Mouse (Mus musculus) MEL (cell line): ENCODE measurements around the gene Chd6. TPM values are rescaled to one million over a fixed set of nuclear protein-coding genes. Genes with fewer than 3 reads are reported as not detected.

Source experiments
- DNase-seq: peaks from one replicate; pipeline ENCODE4 v3.0.0; 2011; ENCODE audit warnings: low read depth, low spot score
- H3K27ac ChIP-seq: 2 replicates; pipeline ENCODE4 v1.5.1; 2012; ENCODE audit warnings: low read depth, mild to moderate bottlenecking, control low read depth, low read length, moderate library complexity; ENCODE audit not compliant: control insufficient read depth
- H3K27me3 ChIP-seq, 2 experiments: fragments of 150-350 bp in 1 of 2; sonication (generic) in 1 of 2; 2 replicates each; pipeline ENCODE4 v1.6.1; 2012; ENCODE audit warnings: low read length in 2 of 2, mild to moderate bottlenecking in 2 of 2, improper control_type of control experiment in 1 of 2, moderate library complexity in 1 of 2; ENCODE audit not compliant: insufficient read depth in 2 of 2, control insufficient read depth in 1 of 2
- H3K36me3 ChIP-seq, 2 experiments: 2 replicates each; pipeline ENCODE4 v1.6.1; 2012 to 2014; ENCODE audit warnings: low read length in 2 of 2, improper control_type of control experiment in 1 of 2, inconsistent platforms in 1 of 2, mild to moderate bottlenecking in 1 of 2; ENCODE audit not compliant: insufficient read depth in 2 of 2, control insufficient read depth in 1 of 2
- H3K4me1 ChIP-seq, 2 experiments: fragments of 150-350 bp in 1 of 2; sonication (generic) in 1 of 2; 2 replicates each; pipeline ENCODE4 v1.6.1; 2012; ENCODE audit warnings: low read length in 2 of 2, improper control_type of control experiment in 1 of 2, mild to moderate bottlenecking in 1 of 2; ENCODE audit not compliant: insufficient read depth in 2 of 2, control insufficient read depth in 1 of 2
- H3K4me3 ChIP-seq, 2 experiments: fragments of 150-350 bp in 1 of 2; sonication (generic) in 1 of 2; 2 replicates each; pipeline ENCODE4 v1.5.1; 2012; ENCODE audit warnings: low read depth in 2 of 2, low read length in 2 of 2, mild to moderate bottlenecking in 2 of 2, moderate library complexity in 2 of 2, control low read depth in 1 of 2, improper control_type of control experiment in 1 of 2; ENCODE audit not compliant: control insufficient read depth in 1 of 2, insufficient read depth in 1 of 2
- H3K79me2 ChIP-seq: 2 replicates; pipeline ENCODE4 v1.6.1; 2012; ENCODE audit warnings: mild to moderate bottlenecking, low read length, moderate library complexity; ENCODE audit not compliant: control insufficient read depth, poor library complexity, insufficient read depth
- H3K9ac ChIP-seq: 2 replicates; pipeline ENCODE4 v1.6.1; 2012; ENCODE audit warnings: low read depth, mild to moderate bottlenecking, control low read depth, low read length, moderate library complexity; ENCODE audit not compliant: control insufficient read depth, poor library complexity, severe bottlenecking
- H3K9me3 ChIP-seq: fragments of 150-350 bp; sonication (generic); replicated peaks from 2 replicates; pipeline ENCODE4 v1.6.1; 2012; ENCODE audit warnings: mild to moderate bottlenecking, low read length, improper control_type of control experiment, moderate library complexity; ENCODE audit not compliant: insufficient read depth
- BHLHE40 ChIP-seq: IDR thresholded peaks from 2 replicates; pipeline ENCODE4 v1.6.1; 2012; ENCODE audit warnings: low read depth, mild to moderate bottlenecking, inconsistent platforms, low read length, improper control_type of control experiment, borderline replicate concordance
- CHD1 ChIP-seq: IDR thresholded peaks from 2 replicates; pipeline ENCODE4 v1.6.1; 2012; ENCODE audit warnings: low read depth, mild to moderate bottlenecking, inconsistent platforms, low read length, improper control_type of control experiment
- CHD2 ChIP-seq: IDR thresholded peaks from 2 replicates; pipeline ENCODE4 v1.6.1; 2011; ENCODE audit warnings: low read length, improper control_type of control experiment
- E2F4 ChIP-seq: IDR thresholded peaks from 2 replicates; pipeline ENCODE4 v1.6.1; 2011; ENCODE audit warnings: low read depth, low read length, improper control_type of control experiment, borderline replicate concordance
- EP300 ChIP-seq, 2 experiments: IDR thresholded peaks; 2 replicates each; pipeline ENCODE4 v1.6.1; 2011; ENCODE audit warnings: improper control_type of control experiment in 2 of 2, low read length in 2 of 2, low read depth in 1 of 2, mild to moderate bottlenecking in 1 of 2
- GABPA ChIP-seq: IDR thresholded peaks from 2 replicates; pipeline ENCODE4 v1.6.1; 2012; ENCODE audit warnings: low read depth, mild to moderate bottlenecking, inconsistent platforms, low read length, improper control_type of control experiment, moderate library complexity
- JUND ChIP-seq: IDR thresholded peaks from 2 replicates; pipeline ENCODE4 v1.6.1; 2011; ENCODE audit warnings: low read depth, mild to moderate bottlenecking, improper control_type of control experiment, low read length
- MEF2A ChIP-seq: IDR thresholded peaks from 2 replicates; pipeline ENCODE4 v1.6.1; 2014; ENCODE audit warnings: low read depth, mild to moderate bottlenecking, inconsistent platforms, low read length, improper control_type of control experiment; ENCODE audit not compliant: poor library complexity, insufficient replicate concordance, severe bottlenecking; ENCODE audit errors: extremely low read depth
- MYC ChIP-seq: IDR thresholded peaks from 2 replicates; pipeline ENCODE4 v1.6.1; 2011; ENCODE audit warnings: low read depth, mild to moderate bottlenecking, low read length, improper control_type of control experiment, moderate library complexity
- NELFE ChIP-seq: IDR thresholded peaks from 2 replicates; pipeline ENCODE4 v1.6.1; 2011; ENCODE audit warnings: low read depth, low read length, improper control_type of control experiment
- POLR2A ChIP-seq, 2 experiments: IDR thresholded peaks; 2 replicates each; pipeline ENCODE4 v1.6.1; 2011 to 2012; ENCODE audit warnings: low read length in 2 of 2, mild to moderate bottlenecking in 2 of 2, control low read depth in 1 of 2, improper control_type of control experiment in 1 of 2, low read depth in 1 of 2, moderate library complexity in 1 of 2; ENCODE audit not compliant: control insufficient read depth in 1 of 2, insufficient read depth in 1 of 2, poor library complexity in 1 of 2
- POLR2AphosphoS2 ChIP-seq: IDR thresholded peaks from 2 replicates; pipeline ENCODE4 v1.6.1; 2011; ENCODE audit warnings: low read length, improper control_type of control experiment
- POLR2AphosphoS5 ChIP-seq: IDR thresholded peaks from 2 replicates; pipeline ENCODE4 v1.6.1; 2012; ENCODE audit warnings: low read depth, borderline replicate concordance, mild to moderate bottlenecking, inconsistent platforms, low read length, moderate library complexity, mixed read lengths
- RAD21 ChIP-seq: IDR thresholded peaks from 2 replicates; pipeline ENCODE4 v1.6.1; 2011; ENCODE audit warnings: mild to moderate bottlenecking, low read depth, low read length, improper control_type of control experiment
- RCOR1 ChIP-seq: IDR thresholded peaks from 2 replicates; pipeline ENCODE4 v1.6.1; 2012; ENCODE audit warnings: low read depth, mild to moderate bottlenecking, inconsistent platforms, low read length, improper control_type of control experiment
- SIN3A ChIP-seq: IDR thresholded peaks from 2 replicates; pipeline ENCODE4 v1.6.1; 2012; ENCODE audit warnings: low read length, improper control_type of control experiment, inconsistent platforms
- SMC3 ChIP-seq: IDR thresholded peaks from 2 replicates; pipeline ENCODE4 v1.6.1; 2011; ENCODE audit warnings: low read depth, low read length, improper control_type of control experiment
- USF2 ChIP-seq, 2 experiments: IDR thresholded peaks; 2 replicates each; pipeline ENCODE4 v1.6.1; 2011 to 2012; ENCODE audit warnings: improper control_type of control experiment in 2 of 2, low read length in 2 of 2, borderline replicate concordance in 1 of 2, inconsistent platforms in 1 of 2, low read depth in 1 of 2, mild to moderate bottlenecking in 1 of 2; ENCODE audit not compliant: insufficient read depth in 1 of 2
- ZC3H11A ChIP-seq: IDR thresholded peaks from 2 replicates; pipeline ENCODE4 v1.6.1; 2012; ENCODE audit warnings: low read depth, mild to moderate bottlenecking, inconsistent platforms, low read length, improper control_type of control experiment
- ZMIZ1 ChIP-seq: IDR thresholded peaks from 2 replicates; pipeline ENCODE4 v1.6.1; 2012; ENCODE audit warnings: low read depth, mild to moderate bottlenecking, inconsistent platforms, low read length, improper control_type of control experiment, moderate library complexity
- ZNF384 ChIP-seq: IDR thresholded peaks from 2 replicates; pipeline ENCODE4 v1.6.1; 2012; ENCODE audit warnings: low read depth, mild to moderate bottlenecking, inconsistent platforms, low read length, improper control_type of control experiment
- polyA plus RNA-seq, 2 experiments: library from polyadenylated mRNA; stranded (reverse) in 1 of 2; unstranded in 1 of 2; fragments of >175 nt in 1 of 2; fragments of >200 nt in 1 of 2; gene quantifications; 2 replicates each; pipeline versions ENCODE4 v1.2.1 to v1.2.4; 2012; ENCODE audit warnings: low replicate concordance in 2 of 2, low read depth in 1 of 2; ENCODE audit not compliant: insufficient read length in 2 of 2, insufficient read depth in 1 of 2, missing spikeins in 1 of 2
- total RNA-seq: library from RNA; depleted of rRNA; stranded (reverse); fragments of 300-350 nt; gene quantifications from 2 replicates; pipeline ENCODE4 v1.2.3, GENCODE M21; 2012

The Chd6 gene
- total and polyA plus RNA-seq, 3 experiments, result 9.7 to 200 (median 15.4) TPM

DNA sequence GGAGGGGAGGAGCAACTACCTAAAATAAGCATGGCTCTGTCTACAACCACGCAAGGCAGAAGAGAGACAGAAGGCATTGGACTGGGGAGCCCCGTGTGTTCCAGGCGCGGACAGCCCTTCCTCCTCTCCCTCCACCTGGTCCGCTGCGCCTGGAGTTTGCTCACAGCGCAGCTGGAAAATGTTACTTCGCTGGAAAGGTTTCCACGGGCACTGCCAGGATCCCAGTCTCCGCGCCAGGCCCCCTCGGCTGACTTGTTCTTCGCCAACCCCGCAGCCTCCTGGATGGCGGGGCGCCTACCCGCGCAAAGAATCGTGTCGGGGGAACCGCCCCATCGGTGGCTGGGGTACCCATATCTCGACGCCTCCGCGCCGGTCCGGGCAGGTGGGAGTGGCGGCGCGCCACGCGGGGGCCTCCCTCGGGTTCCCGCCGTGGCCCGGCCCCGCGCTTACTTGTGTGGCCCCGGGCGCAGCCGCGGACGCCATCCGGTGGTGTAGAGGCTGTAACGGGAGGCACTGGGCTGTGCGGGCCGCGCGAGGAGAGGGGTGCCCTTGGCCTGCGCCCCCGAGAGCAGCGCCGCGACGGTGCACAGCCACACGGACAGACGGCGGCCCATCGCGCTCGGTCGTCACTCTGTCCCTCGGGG is 197.2 kb downstream of the Chd6 start:
- Histone ChIP-seq H3K27me3 (no peaks in the 10 kb centered on the region), H3K36me3 (no peaks in the 10 kb centered on the region), H3K27ac (no peak overlapping the region), H3K9ac (no peak overlapping the region), H3K79me2 (no peaks in the 10 kb centered on the region), H3K4me3 (no peak overlapping the region), H3K9me3 (no peaks in the 10 kb centered on the region), H3K4me1 (no peaks in the 10 kb centered on the region)
- no peak for DNase-seq
- no peak for TF ChIP-seq E2F4
- TF ChIP-seq RAD21, result no peak
- no peak for TF ChIP-seq POLR2AphosphoS5
- no peak for TF ChIP-seq SIN3A
- TF ChIP-seq ZC3H11A, result no peak
- no peak for TF ChIP-seq POLR2AphosphoS2
- no peak for TF ChIP-seq ZNF384
- no peak for TF ChIP-seq SMC3
- no peak for TF ChIP-seq MEF2A
- TF ChIP-seq ZMIZ1, result no peak

DNA sequence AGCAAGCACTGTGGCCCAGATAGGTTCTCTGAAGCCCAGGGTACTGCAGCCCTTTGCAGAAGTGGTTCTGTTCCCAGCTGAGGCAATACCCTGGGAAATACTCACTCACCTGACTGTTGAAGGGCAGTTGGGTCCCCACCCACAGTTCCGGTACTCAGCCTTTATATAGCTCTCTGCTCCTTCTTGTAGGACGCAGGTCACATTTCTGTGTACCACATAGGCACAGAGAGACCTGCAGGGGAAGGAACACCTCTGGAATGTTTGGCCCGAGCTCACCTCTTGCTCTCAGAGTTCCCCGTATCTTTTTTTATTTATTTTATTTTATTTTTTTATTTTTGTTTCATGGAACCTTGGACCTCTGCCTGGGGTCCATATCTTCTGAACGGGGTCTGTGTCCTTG is 198.2 kb downstream of the Chd6 start:
- no peak overlapping the region for H3K9ac ChIP-seq
- TF ChIP-seq E2F4 (no peak), MYC (no peak), GABPA (no peak), CHD2 (no peak), JUND (no peak), POLR2A (IDR thresholded peaks at IDR 0.05; ENCODE audit: control insufficient read depth in 1 of 2, insufficient read depth in 1 of 2, low read depth in 1 of 2, low read length in 2 of 2, poor library complexity in 1 of 2) (no peak), NELFE (no peak), EP300 (IDR thresholded peaks at IDR 0.05; ENCODE audit: low read depth in 1 of 2, low read length in 2 of 2) (no peak), SIN3A (no peak), RCOR1 (no peak), ZMIZ1 (no peak), POLR2AphosphoS5 (no peak), BHLHE40 (no peak), USF2 (IDR thresholded peaks at IDR 0.05; ENCODE audit: borderline replicate concordance in 1 of 2, insufficient read depth in 1 of 2, low read depth in 1 of 2, low read length in 2 of 2) (no peak), CHD1 (no peak)
- H3K4me3 ChIP-seq, result no peak overlapping the region
- H3K9me3 ChIP-seq, result no peaks in the 10 kb centered on the region
- H3K4me1 ChIP-seq, result no peaks in the 10 kb centered on the region
- no peaks in the 10 kb centered on the region for H3K27me3 ChIP-seq
- H3K79me2 ChIP-seq, result no peaks in the 10 kb centered on the region
- no peak overlapping the region for H3K27ac ChIP-seq
- no peak for DNase-seq
- H3K36me3 ChIP-seq, result no peaks in the 10 kb centered on the region
